Mouse (Mus musculus) T-helper 2 cell (primary cell): ENCODE measurements at regions not wholly inside any gene's neighbourhood (a gene's known extent, or its start where the extent isn't known, plus 50 kb on each side); places are given as distances from the start of the nearest gene placed in this dataset.

ENCODE experiments used
- in situ Hi-C: fragments of 300-600 bp; cut with MboI, MseI; formaldehyde crosslinking; loops from one replicate; pipeline ENCODE4 v1.15.1; 2025; ENCODE audit warnings: high pct_unique_total_duplicates

DNA sequence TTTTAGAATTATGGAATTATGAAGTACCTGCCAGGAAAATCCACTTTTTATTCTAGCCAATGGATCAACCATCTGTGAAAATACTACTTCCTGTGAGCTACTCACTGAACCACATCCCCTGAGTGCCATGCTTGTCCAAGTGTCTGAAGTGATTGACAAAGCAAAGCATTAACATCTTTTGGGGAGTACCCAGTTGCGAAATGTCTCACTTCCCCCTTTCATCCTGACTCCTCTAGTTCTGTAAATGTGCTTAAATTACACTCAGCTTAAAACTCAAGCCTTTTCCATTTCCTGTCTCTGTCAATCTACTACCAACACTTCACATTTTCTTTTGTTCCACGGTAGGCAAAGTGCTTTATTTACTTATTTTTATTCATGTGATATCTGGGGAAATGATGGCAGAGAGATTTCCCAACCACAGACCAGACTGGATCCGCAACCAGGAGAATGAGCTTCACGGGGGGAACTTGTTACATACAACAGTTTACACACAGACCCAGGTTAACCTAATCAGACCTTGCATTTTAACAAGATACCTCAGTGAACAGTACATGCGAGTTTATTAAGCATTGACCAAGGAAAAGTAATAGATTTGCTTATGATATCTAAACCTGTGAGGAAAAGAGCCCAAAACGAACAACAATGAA is 726.1 kb upstream of the Cited2 start:
- in situ Hi-C loops = no loop called here

GRCm38 (mm10) chr10:17001320-17001719 is 721.7 kb upstream of the Cited2 start:
- in situ Hi-C loops = loop anchor here (10.0 kb wide), 1 partner anchor 713 kb away; no protein-coding TSS in a partner anchor

DNA sequence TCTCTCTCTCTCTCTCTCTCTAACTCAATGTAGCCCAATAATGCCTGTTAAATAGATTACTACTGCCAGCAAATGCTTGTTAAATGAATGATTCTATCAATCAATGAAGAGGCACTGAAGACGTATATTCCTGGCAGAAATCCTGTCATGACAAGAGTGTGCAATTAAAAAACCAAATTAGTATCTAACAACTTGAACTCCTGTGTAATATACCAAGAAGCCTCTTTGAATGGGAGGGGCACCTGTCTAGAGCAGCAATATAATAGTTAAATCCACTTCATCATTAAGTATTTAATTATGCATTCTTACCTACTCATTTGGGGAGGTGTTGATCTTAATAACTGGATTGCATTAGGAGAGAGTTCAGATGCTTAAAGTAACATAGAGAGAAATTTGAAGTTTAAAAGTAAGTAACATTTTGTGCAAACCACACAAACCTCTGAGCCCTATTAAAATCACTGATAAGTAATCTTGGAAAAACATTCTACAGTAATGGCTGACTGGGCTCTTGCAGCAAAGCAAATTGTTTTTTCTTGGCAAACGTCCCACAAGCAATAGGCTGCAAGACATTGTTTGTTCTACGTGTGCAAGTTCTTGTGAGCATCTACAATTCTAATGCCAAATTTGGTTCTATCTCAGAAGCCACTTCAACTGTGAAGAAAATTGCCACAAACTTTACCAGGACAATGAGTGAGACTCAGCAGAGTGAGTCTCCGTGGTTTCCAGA is 719.7 kb upstream of the Cited2 start:
- in situ Hi-C loops = loop anchor here (10.0 kb wide), 1 partner anchor 712 kb away; no protein-coding TSS in a partner anchor

DNA sequence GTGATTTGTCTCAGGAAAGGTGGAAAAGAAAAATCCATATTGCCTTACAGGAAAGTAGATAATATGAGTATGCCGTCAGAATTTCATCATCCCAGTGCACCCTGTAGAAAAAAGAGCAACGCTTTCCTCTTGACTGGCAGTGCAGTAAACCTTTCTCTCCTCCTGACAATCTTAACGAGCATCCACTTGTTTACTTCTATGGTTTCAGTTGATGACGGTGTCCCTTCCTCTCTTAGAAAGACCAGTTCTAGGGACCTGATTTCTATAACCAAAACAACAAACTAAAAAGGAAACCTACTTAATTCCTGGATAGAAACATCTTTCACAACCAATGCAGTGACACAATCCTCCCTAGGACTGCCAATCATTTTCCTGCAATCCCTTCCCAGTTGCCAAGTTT is 714.3 kb upstream of the Cited2 start:
- in situ Hi-C loops = loop anchor here (10.0 kb wide), 1 partner anchor 706 kb away; no protein-coding TSS in a partner anchor

DNA sequence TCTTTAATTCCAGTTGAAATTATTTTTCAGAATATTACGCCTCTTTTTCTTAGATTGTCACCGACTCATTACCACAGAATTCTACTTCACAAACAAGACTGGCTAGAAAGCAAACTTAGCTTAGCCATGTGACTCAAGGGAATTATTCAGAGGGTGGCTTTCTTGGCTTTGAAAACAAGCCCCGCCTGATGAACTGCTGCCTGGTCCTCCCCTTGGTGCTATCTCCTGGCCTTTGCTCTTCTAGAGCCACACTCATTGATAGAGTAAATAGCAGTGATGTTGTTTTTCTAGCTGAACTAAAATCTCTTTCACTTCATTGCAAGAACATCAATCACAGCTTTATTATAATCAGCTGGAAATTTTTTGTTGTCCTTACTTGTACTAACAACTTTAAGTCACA is 713.0 kb upstream of the Cited2 start:
- in situ Hi-C loops = no loop called here

DNA sequence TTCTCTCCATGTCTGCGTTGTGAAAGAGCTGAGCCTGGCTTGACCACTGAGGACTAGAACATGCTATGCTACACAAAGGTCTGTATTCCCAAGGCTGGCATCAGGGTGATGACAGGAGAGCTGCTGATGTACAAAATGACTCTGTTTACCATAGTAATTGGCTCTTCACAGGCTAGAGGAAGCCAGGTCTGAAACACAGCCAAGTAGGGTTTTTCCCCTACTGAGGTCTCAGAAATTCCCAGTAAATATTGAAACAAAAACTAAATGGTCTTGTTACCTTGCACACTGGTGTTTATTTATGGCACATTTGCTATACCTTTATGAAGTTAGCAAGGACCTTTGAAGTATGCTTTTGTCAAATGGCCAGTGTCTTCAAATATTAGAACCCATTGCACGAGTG is 711.1 kb upstream of the Cited2 start:
- in situ Hi-C loops = no loop called here

DNA sequence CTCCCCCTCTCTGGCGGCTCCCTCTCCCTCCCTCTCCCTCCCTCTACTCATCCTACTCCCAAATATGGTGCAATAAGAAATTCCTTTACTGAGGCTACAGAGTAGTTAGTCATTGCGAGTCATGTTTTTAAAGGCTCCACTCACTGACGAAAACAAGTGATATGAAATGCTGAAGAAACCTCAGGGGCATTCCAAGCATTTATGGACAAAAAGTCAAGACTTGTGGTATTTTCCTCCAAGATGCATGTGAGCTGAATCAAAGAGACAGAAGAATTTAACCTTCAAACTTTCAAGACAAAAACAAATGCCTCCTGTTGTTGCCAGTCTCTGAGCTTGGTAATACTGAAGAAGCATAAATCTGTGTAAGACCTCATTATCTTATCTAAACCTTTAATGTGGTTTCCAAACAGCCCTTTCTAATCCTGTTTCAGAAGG is 710.5 kb upstream of the Cited2 start:
- in situ Hi-C loops = no loop called here

GRCm38 (mm10) chr10:17014826-17015225 is 708.2 kb upstream of the Cited2 start:
- in situ Hi-C loops = no loop called here

DNA sequence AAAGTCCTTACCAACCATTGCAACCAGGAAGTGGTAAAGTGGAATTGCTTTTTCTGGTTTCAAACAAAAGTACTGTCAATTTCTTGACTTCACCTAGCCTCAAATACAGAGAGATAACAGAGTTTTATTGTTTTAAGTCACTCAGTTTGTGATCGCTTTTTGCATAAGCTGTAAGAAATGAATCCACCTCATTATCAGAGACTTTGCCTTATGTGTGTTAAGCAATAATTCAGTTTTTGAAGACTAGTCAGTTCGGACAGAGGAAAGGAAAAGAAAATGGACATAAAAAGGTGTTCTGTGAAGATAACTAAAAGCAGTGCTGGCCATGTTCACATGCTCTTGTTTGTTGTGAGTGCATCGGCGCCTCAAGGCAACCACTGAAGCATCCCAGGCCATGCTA is 706.2 kb upstream of the Cited2 start:
- in situ Hi-C loops = no loop called here

- in situ Hi-C loops = no loop called here
Observed at GRCm38 (mm10) chr10:17022216-17023158, 700.5 kb upstream of the Cited2 start.

- in situ Hi-C loops = no loop called here
Observed at GRCm38 (mm10) chr10:17023571-17024293, 699.3 kb upstream of the Cited2 start.

GRCm38 (mm10) chr10:17024294-17024665 is 698.7 kb upstream of the Cited2 start:
- in situ Hi-C loops = no loop called here

DNA sequence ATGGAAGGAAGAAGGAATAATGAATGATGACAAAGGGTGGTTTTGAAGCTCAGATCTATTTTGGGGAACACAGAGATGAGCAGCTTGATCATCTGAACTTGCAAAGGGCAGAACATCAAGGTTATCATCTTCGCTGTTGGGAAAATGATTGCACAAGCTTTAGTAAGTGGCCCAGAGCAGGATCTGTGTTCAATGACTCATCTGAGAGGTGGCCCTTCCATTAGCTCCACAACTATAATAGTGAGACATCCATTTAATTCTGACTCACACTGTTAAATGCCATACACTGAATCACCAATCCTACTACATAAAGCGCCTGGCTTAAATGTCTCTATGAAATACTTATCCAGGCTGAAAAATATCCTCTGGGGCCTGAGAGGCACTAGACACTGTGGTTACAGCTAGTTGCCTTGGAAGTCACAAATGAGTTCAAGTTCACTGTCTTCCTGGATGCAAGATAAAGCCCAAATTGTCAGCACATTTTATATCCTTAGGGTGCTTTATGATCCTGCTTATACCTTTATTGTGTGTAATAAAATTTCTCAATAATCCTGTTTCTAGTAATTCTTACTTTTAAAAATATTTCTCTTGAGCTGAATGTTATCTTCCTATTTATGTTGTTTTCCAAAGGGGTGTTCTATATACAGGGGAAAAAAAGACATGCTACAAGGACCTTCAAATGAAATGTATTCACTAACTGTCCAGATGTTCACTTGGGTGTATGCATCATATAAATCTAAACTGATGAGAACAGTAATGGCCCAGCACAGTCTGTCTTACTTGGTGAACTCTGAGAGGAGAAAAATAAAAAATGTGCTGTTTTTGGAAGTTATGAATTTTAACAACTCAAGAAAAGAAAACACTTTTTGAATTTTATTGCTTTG is 687.9 kb upstream of the Cited2 start:
- in situ Hi-C loops = no loop called here

DNA sequence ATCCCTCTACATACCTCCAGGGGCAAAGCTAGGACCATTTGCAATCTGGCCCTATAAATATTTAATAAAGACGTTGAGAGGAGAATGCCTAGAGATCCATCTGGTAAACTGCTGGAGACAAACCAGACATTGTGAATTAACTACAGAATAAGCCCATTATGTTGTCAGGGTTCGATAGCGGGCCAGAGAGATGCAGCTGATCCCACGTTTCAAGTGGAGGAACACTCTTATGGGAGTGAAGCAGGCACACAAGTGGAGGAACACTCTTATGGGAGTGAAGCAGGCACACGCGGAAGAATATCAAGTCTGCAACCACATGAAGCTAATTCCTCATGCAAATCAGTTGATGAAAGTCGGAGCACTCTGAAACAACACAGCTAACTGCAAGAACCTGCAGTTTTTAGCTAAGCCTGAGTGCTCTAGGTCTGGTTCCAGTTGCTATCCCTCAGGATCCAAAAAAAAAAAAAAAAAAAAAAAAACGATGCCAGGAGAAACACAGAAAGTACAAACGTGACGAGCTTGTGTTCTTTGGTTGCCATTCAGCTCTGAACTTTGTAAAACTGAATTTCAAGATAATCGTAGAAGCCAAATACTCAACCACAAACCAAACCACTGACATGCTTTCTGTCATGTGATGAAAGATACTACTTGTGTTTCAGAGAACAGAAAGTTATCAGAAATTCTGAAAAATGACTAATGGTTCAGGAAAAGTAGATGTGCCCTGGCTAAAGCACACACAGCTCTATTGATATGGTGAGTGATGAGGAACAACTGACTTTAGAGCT is 684.6 kb upstream of the Cited2 start:
- in situ Hi-C loops = no loop called here

- in situ Hi-C loops = loop anchor here (5.0 kb wide), 1 partner anchor 95 kb away; no protein-coding TSS in a partner anchor
Observed at GRCm38 (mm10) chr10:17042090-17042489, 680.9 kb upstream of the Cited2 start.

- in situ Hi-C loops = loop anchor here (5.0 kb wide), 1 partner anchor 96 kb away; no protein-coding TSS in a partner anchor
Observed at GRCm38 (mm10) chr10:17042973-17043372, 680.0 kb upstream of the Cited2 start.

- in situ Hi-C loops = no loop called here
Observed at GRCm38 (mm10) chr10:17046765-17047164, 676.3 kb upstream of the Cited2 start.

GRCm38 (mm10) chr10:17072906-17073305 is 650.1 kb upstream of the Cited2 start:
- in situ Hi-C loops = no loop called here

DNA sequence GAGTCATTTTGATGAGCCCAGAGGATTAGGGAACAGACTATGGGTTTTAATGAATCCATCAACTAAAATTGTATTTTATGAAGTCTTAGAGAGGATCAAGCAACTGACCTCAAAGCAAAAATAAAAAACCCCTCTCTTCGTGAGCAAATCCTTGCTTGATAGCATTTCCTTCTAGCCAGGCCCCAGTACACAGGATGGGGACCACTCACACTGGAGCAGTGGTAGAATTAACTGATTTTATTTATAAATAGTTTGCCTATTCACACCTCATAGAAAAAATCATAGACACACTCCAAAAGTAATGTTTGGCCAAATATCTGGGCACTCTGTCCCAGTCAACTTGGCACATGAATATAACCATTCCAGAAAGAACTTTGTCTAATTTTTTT is 649.0 kb upstream of the Cited2 start:
- in situ Hi-C loops = no loop called here
